Mouse (Mus musculus) ES-Bruce4 (cell line): ENCODE measurements around the gene Gpc6. TPM values are rescaled to one million over a fixed set of nuclear protein-coding genes. Genes with fewer than 3 reads are reported as not detected.

Experiments used
- H3K27ac ChIP-seq: 2 replicates; pipeline ENCODE4 v1.5.1; 2012; ENCODE audit warnings: low read length, inconsistent platforms; ENCODE audit not compliant: insufficient read depth
- H3K27me3 ChIP-seq: 2 replicates; pipeline ENCODE4 v1.6.1; 2012; ENCODE audit warnings: mild to moderate bottlenecking, low read length, inconsistent platforms; ENCODE audit not compliant: control insufficient read depth, poor library complexity, insufficient read depth, severe bottlenecking
- H3K36me3 ChIP-seq: 2 replicates; pipeline ENCODE4 v1.6.1; 2012; ENCODE audit warnings: inconsistent platforms, mild to moderate bottlenecking, low read length, moderate library complexity; ENCODE audit not compliant: control insufficient read depth, poor library complexity, insufficient read depth, severe bottlenecking
- H3K4me1 ChIP-seq: one replicate; pipeline ENCODE4 v1.8.1; 2011; ENCODE audit warnings: low read length; ENCODE audit not compliant: control insufficient read depth, insufficient read depth
- H3K4me3 ChIP-seq: 2 replicates; pipeline ENCODE4 v1.5.1; 2011; ENCODE audit warnings: low read depth, mild to moderate bottlenecking, low read length
- H3K9ac ChIP-seq: 2 replicates; pipeline ENCODE4 v1.6.1; 2012; ENCODE audit warnings: low read depth, mild to moderate bottlenecking, inconsistent platforms; ENCODE audit not compliant: poor library complexity, severe bottlenecking
- H3K9me3 ChIP-seq: replicated peaks from 2 replicates; pipeline ENCODE4 v1.6.1; 2012; ENCODE audit warnings: mild to moderate bottlenecking, low read length, inconsistent platforms; ENCODE audit not compliant: control insufficient read depth, poor library complexity, insufficient read depth, severe bottlenecking
- CTCF ChIP-seq: IDR thresholded peaks from one replicate; pipeline ENCODE4 v1.8.1; 2011; ENCODE audit warnings: low read depth, low read length
- EP300 ChIP-seq: IDR thresholded peaks from 2 replicates; pipeline ENCODE4 v1.6.1; 2011; ENCODE audit warnings: low read depth, low read length; ENCODE audit not compliant: insufficient read depth
- POLR2A ChIP-seq: IDR thresholded peaks from one replicate; pipeline ENCODE4 v1.8.1; 2011; ENCODE audit warnings: low read length; ENCODE audit not compliant: insufficient read depth
- polyA plus RNA-seq: library from polyadenylated mRNA; stranded (reverse); fragments of >200 nt; gene quantifications from 2 replicates; pipeline ENCODE4 v1.2.4, GENCODE M21; 2011; ENCODE audit warnings: low read depth; ENCODE audit not compliant: missing spikeins, insufficient read depth, insufficient read length

Gpc6 gene
- polyA plus RNA-seq, 1 experiment = 4.7 TPM

DNA sequence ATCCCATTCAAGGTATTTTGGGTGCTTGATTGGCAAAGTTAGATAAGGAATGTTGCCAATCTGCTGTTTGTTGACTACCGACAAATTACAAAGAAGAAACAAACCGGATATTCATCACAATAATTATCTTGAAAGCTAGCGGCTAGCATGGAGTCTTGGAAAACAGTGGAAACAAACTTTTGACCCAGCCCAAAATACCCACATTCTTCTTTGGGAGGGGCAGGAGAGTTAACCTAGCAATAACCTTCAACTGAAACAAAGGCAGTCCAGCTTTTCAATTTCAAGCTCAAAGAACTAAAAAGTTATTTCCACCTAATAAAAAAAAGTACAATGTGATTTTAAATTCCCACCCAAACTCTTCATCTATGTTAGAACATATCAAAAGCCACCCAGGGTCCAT lies 927.2 kb downstream of the Gpc6 start:
- Histone ChIP-seq H3K27me3 (no peaks in the 10 kb centered on the region), H3K4me1 (no peaks in the 10 kb centered on the region), H3K4me3 (no peak overlapping the region), H3K36me3 (no peaks in the 10 kb centered on the region), H3K27ac (no peak overlapping the region), H3K9ac (no peak overlapping the region), H3K9me3 (peaks cover 24% of the 10 kb centered on the region)
- TF ChIP-seq EP300 = no peak
- no peak for TF ChIP-seq POLR2A
- no peak for TF ChIP-seq CTCF

DNA sequence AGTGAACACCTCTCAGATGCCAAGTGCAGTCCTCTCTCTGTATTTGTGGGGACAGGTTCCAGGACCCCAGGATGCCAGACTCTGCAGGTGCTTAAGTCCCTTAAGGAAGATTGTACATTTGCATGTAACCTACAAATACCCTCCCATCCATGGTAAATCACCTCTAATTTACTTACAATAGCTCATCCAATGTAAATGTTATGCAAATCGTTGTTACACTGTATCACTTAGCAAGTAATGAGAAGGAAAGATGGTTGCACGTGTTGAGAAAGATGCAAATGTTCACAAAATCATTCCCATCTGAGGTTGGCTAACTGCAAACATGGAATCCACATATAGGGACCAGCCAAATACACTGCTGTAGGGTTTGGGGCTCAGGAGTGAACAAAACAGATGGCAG lies 927.7 kb downstream of the Gpc6 start:
- no peaks in the 10 kb centered on the region for H3K27me3 ChIP-seq
- H3K4me1 ChIP-seq = no peaks in the 10 kb centered on the region
- no peak overlapping the region for H3K27ac ChIP-seq
- H3K9me3 ChIP-seq = peaks cover 24% of the 10 kb centered on the region
- TF ChIP-seq POLR2A (no peak), CTCF (no peak), EP300 (no peak)
- no peak overlapping the region for H3K4me3 ChIP-seq
- H3K9ac ChIP-seq = no peak overlapping the region
- no peaks in the 10 kb centered on the region for H3K36me3 ChIP-seq

DNA sequence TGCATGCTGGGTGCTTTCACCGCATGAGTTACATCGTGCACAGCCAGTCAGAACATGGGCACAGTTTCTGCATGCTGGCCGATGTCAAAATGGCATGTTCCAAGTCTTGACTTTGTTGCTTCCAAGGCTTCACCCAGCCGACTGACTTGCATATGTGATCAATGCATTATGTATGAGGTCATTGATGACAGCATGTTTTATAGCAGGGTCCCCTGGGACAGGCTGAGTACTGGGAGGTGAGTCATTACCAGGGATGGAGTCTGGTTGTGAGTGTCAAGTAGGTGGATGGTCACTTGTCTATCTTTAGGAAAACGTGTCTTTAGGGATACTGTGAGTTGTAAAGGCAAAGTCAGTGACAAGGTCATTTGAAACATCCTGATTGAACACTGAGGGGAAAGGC lies 929.4 kb downstream of the Gpc6 start:
- H3K9ac ChIP-seq = no peak overlapping the region
- H3K9me3 ChIP-seq = peaks cover 24% of the 10 kb centered on the region
- H3K4me1 ChIP-seq = no peaks in the 10 kb centered on the region
- H3K27me3 ChIP-seq = no peaks in the 10 kb centered on the region
- no peak overlapping the region for H3K4me3 ChIP-seq
- no peak for TF ChIP-seq EP300
- no peak for TF ChIP-seq POLR2A
- no peak for TF ChIP-seq CTCF
- no peaks in the 10 kb centered on the region for H3K36me3 ChIP-seq
- no peak overlapping the region for H3K27ac ChIP-seq

DNA sequence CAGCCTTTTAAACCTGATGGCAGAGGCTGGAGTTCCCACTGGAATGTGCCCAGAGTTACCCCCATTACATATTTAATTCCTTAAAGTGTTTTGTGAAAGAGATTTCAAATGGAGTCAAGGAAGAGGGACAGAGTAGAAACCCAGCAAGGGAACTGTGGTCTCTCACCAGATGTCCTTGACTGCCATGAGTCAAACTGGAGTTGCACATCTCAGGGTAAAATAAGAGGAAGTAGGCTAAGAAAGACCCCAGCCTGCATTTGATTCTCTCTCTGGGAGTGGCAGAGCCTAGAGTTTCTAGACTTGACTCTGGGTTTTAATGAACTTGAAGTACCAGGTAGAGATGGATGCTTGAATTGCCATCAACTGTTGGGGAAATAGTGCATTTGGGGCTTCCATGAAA lies 946.2 kb downstream of the Gpc6 start:
- TF ChIP-seq EP300 (no peak), CTCF (no peak)

DNA sequence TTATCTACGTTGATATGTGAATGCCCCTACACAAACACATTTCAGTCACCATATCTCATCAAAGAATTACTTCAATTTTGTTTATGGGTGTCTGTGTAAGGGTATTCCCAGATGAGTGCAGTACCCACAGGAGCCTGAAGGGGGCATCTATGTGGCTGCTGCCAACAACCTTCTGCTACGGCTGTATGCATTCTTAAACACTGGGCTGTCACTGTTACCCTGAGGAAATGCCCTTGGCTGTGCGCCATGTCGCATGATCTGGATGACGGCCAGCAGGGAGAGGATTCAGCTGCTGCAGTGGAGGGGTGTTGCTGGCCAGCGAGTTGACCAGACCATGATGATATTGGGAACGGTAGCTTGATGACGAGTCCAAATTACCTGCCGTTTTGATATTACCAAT lies 954.2 kb downstream of the Gpc6 start:
- no peak overlapping the region for H3K9ac ChIP-seq
- no peaks in the 10 kb centered on the region for H3K27me3 ChIP-seq
- no peaks in the 10 kb centered on the region for H3K36me3 ChIP-seq
- no peaks in the 10 kb centered on the region for H3K4me1 ChIP-seq
- TF ChIP-seq POLR2A (no peak), EP300 (no peak), CTCF (no peak)
- no peaks in the 10 kb centered on the region for H3K9me3 ChIP-seq
- H3K4me3 ChIP-seq = no peak overlapping the region
- H3K27ac ChIP-seq = no peak overlapping the region

More for the DNA sequence above, 946.2 kb downstream of the Gpc6 start:
- no peaks in the 10 kb centered on the region for H3K4me1 ChIP-seq
- no peaks in the 10 kb centered on the region for H3K27me3 ChIP-seq
- H3K36me3 ChIP-seq = no peaks in the 10 kb centered on the region
- no peak overlapping the region for H3K4me3 ChIP-seq
- H3K9ac ChIP-seq = no peak overlapping the region
- no peaks in the 10 kb centered on the region for H3K9me3 ChIP-seq
- no peak overlapping the region for H3K27ac ChIP-seq

DNA sequence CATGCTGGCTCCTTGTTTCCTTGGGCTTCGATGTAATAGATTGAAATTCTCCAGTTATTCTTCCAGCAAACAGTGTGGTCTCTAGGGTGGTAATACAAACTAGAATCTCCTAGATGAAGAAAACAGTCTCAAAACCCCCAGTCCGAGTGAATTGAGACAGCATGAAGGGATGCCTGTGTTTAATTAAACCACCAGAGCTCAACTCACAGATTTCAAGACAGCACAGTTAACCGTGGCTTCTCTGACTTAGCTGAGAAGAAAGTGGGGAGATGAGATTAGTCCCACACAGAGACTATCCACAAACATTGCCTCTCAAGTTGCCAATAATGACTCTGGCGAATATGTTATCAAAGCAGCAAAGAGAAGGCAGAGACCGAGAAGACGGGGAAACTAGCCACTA lies 956.0 kb downstream of the Gpc6 start:
- H3K27ac ChIP-seq = no peak overlapping the region
- TF ChIP-seq CTCF (no peak), POLR2A (no peak), EP300 (no peak)
- no peaks in the 10 kb centered on the region for H3K36me3 ChIP-seq
- no peak overlapping the region for H3K9ac ChIP-seq
- no peaks in the 10 kb centered on the region for H3K4me1 ChIP-seq
- no peak overlapping the region for H3K4me3 ChIP-seq
- no peaks in the 10 kb centered on the region for H3K27me3 ChIP-seq
- H3K9me3 ChIP-seq = no peaks in the 10 kb centered on the region

DNA sequence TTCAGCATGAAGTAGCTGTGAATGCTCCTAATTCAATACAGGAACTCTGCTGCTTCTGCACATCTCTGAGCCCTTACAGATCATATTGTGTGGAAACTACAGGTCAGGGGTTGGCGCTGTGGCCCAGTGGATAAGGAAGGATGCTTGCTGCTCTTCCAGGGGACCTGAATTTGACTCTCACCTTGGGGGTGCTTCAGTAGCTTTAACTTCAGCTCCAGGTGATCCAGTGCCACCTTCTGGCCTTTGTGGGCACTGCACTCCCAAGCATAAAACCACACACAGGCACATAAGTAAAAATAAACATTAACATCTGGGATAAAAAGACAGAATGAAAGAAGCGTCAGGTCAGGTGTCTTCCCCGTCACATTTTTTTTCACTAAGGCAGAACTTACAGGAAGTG lies 957.1 kb downstream of the Gpc6 start:
- Histone ChIP-seq H3K9me3 (no peaks in the 10 kb centered on the region), H3K36me3 (no peaks in the 10 kb centered on the region), H3K4me1 (no peaks in the 10 kb centered on the region), H3K9ac (no peak overlapping the region), H3K4me3 (no peak overlapping the region), H3K27me3 (no peaks in the 10 kb centered on the region), H3K27ac (no peak overlapping the region)
- TF ChIP-seq EP300 (no peak), CTCF (peak; percentile 78)
